Mouse (Mus musculus) cortical plate, adult 2 months (tissue): ENCODE data around the gene 4931428L18Rik.

ENCODE experiments used
- CTCF ChIP-seq: fragments of 200-500 bp; IDR thresholded peaks from 2 replicates; pipeline ENCODE4 v1.5.1; 2011; ENCODE audit warnings: mild to moderate bottlenecking, control low read depth, low read length; ENCODE audit not compliant: insufficient read depth; ENCODE audit errors: extremely low read depth
- POLR2A ChIP-seq: fragments of 200-500 bp; IDR thresholded peaks from 2 replicates; pipeline ENCODE4 v1.6.1; 2011; ENCODE audit warnings: mild to moderate bottlenecking, low read length, control low read depth; ENCODE audit not compliant: insufficient read depth; ENCODE audit errors: extremely low read depth

DNA sequence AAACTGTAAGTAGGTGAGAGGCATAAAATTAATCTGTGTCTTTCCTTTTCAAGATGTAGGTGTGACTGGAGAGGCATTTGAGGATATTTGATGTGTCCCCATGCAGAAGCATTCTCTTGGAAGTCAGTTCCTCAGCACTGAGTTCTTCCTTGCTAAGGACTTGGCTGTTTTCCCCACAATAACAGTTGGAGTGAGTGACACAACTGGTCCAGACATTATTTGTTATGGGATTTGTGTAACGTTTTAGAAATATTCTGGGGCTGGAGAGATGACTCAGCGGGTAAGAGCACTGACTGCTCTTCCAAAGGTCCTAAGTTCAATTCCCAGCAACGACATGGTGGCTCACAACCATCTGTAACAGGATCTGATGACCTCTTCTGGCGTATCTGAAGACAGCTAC lies 162.7 kb downstream of the 4931428L18Rik start:
- no peak for TF ChIP-seq CTCF
- TF ChIP-seq POLR2A: no peak
